Mouse (Mus musculus): ENCODE results near the gene Pou6f1. TPM values are rescaled to one million over a fixed set of nuclear protein-coding genes. Genes with fewer than 3 reads are reported as not detected.

Gene Pou6f1
- total and polyA plus RNA-seq, 2 experiments, result 1.9 to 5.5 TPM

DNA sequence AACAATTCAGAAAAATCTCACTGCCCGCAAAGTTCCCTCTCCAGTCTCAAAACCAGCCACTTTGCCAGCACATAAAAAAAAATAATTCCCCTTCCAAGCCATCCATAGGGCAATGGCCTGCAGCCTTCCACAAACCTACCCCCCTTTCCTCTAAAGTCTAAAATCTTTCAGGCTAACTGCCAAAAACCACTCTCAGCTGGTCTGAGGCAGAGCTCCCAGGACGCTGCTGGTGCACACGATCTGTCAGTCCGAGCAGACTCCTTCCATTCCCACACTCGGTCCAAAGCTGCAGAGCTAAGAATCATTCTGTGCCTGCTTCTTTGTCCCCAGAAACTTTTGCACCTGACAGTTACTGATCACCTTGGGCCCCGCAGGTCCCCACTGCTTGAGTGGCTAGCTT lies 25.8 kb downstream of the Pou6f1 start:
- Histone ChIP-seq H3K27ac (replicated peaks; ENCODE audit: insufficient read depth, low read depth, low read length) (peak overlapping the region; percentile 11; the same call in 1 of the 2 replicates), H3K79me2 (ENCODE audit: control insufficient read depth, insufficient read depth, low read length) (no peaks in the 10 kb centered on the region), H3K4me3 (ENCODE audit: insufficient read depth, low read depth, low read length) (no peak overlapping the region), H3K9ac (ENCODE audit: low read depth, low read length) (no peak overlapping the region), H3K36me3 (ENCODE audit: control insufficient read depth, insufficient read depth, low read length) (no peaks in the 10 kb centered on the region), H3K27me3 (ENCODE audit: control insufficient read depth, insufficient read depth, low read length) (no peaks in the 10 kb centered on the region), H3K4me1 (ENCODE audit: control insufficient read depth, insufficient read depth, low read length) (no peaks in the 10 kb centered on the region)
- peak; percentile 14 for DNase-seq (ENCODE audit: extremely low read depth, low read depth, low spot score)
- 60% methylated on average over 6 of the region's 6 CpGs for WGBS
- no peak for TF ChIP-seq CTCF (IDR thresholded peaks at IDR 0.05; ENCODE audit: low read depth, low read length)
- no peak for TF ChIP-seq POLR2A (IDR thresholded peaks at IDR 0.05; ENCODE audit: extremely low read depth, insufficient read depth, low read length)

- TF ChIP-seq POLR2A (IDR thresholded peaks at IDR 0.05; ENCODE audit: extremely low read depth, insufficient read depth, low read length) (no peak), CTCF (IDR thresholded peaks at IDR 0.05; ENCODE audit: low read depth, low read length) (no peak)
- no peaks in the 10 kb centered on the region for H3K27me3 ChIP-seq (ENCODE audit: control insufficient read depth, insufficient read depth, low read length)
- no peak for DNase-seq (ENCODE audit: extremely low read depth, low read depth, low spot score)
- no peaks in the 10 kb centered on the region for H3K36me3 ChIP-seq (ENCODE audit: control insufficient read depth, insufficient read depth, low read length)
- WGBS, result 89% methylated on average over 3 of the region's 3 CpGs
- no peaks in the 10 kb centered on the region for H3K79me2 ChIP-seq (ENCODE audit: control insufficient read depth, insufficient read depth, low read length)
- H3K4me1 ChIP-seq (ENCODE audit: control insufficient read depth, insufficient read depth, low read length), result no peaks in the 10 kb centered on the region
- H3K27ac ChIP-seq (replicated peaks; ENCODE audit: insufficient read depth, low read depth, low read length), result no peak overlapping the region
- no peak overlapping the region for H3K4me3 ChIP-seq (ENCODE audit: insufficient read depth, low read depth, low read length)
- no peak overlapping the region for H3K9ac ChIP-seq (ENCODE audit: low read depth, low read length)
Observed at GRCm38 (mm10) chr15:100569239-100569638, 30.5 kb downstream of the Pou6f1 start.

DNA sequence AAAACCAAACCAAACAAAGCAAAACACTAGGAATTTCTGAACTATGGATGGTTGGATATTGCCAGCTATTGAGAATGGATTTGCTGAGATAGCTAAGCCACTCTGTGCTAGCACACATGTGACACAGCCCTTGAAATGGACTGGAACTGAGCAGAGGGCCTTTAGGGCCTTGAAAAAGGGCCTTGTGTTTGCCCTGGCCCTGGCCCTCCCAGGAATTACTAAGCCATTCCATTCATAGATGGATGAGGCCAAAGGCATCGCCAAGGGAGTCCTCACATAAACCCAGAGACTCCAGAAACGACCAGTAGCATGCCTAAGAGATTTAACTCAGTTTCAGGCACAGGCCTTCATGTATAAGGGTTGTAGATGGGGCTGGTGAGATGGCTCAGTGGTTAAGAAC lies 33.3 kb downstream of the Pou6f1 start:
- no peaks in the 10 kb centered on the region for H3K27me3 ChIP-seq (ENCODE audit: control insufficient read depth, insufficient read depth, low read length)
- H3K36me3 ChIP-seq (ENCODE audit: control insufficient read depth, insufficient read depth, low read length), result no peaks in the 10 kb centered on the region
- H3K79me2 ChIP-seq (ENCODE audit: control insufficient read depth, insufficient read depth, low read length), result no peaks in the 10 kb centered on the region
- no peak for TF ChIP-seq POLR2A (IDR thresholded peaks at IDR 0.05; ENCODE audit: extremely low read depth, insufficient read depth, low read length)
- no peak for TF ChIP-seq CTCF (IDR thresholded peaks at IDR 0.05; ENCODE audit: low read depth, low read length)
- no peak overlapping the region for H3K9ac ChIP-seq (ENCODE audit: low read depth, low read length)
- 74% methylated on average over 2 of the region's 2 CpGs for WGBS
- H3K4me1 ChIP-seq (ENCODE audit: control insufficient read depth, insufficient read depth, low read length), result no peaks in the 10 kb centered on the region
- no peak overlapping the region for H3K27ac ChIP-seq (replicated peaks; ENCODE audit: insufficient read depth, low read depth, low read length)
- no peak overlapping the region for H3K4me3 ChIP-seq (ENCODE audit: insufficient read depth, low read depth, low read length)
- DNase-seq (ENCODE audit: extremely low read depth, low read depth, low spot score), result no peak

DNA sequence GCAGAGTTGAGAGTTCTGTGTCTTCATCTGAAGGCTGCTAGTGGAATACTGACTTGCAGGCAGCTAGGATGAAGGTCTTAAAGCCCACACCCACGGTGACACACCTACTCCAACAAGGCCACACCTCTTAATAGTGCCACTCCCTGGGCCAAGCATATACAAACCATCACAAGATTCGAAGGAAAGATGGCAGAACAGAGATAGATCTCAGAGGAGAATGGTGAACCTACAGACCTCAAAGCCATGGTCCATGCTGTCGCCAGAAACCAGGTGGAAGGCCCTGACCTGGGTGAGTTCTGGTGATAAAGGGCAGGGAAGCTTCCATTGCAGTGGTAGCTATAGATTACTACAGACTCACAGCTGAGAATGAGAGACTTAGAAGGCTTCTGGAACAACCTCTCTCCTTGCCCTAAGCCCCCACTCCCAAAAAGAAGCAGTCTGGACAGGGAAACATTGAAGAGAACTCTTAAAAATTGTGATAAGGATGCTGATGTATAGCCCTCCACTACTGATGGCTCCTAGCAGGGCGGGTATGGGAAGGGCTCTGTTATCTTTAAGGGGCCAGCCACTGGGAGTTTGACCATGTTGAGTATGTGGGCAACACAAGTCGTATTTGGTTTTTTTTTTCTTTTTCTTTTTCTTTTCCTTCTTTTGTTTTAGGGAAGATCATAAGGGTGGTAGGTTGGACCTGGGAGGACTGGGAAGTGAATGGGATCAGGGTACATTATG lies 41.9 kb downstream of the Pou6f1 start:
- TF ChIP-seq POLR2A (IDR thresholded peaks at IDR 0.05; ENCODE audit: extremely low read depth, insufficient read depth, low read length), result no peak
- TF ChIP-seq CTCF (IDR thresholded peaks at IDR 0.05; ENCODE audit: low read depth, low read length), result no peak
- Histone ChIP-seq H3K27ac (replicated peaks; ENCODE audit: insufficient read depth, low read depth, low read length) (no peak overlapping the region), H3K27me3 (ENCODE audit: control insufficient read depth, insufficient read depth, low read length) (no peaks in the 10 kb centered on the region), H3K79me2 (ENCODE audit: control insufficient read depth, insufficient read depth, low read length) (no peaks in the 10 kb centered on the region), H3K4me3 (ENCODE audit: insufficient read depth, low read depth, low read length) (no peak overlapping the region), H3K9ac (ENCODE audit: low read depth, low read length) (no peak overlapping the region), H3K4me1 (ENCODE audit: control insufficient read depth, insufficient read depth, low read length) (no peaks in the 10 kb centered on the region), H3K36me3 (ENCODE audit: control insufficient read depth, insufficient read depth, low read length) (no peaks in the 10 kb centered on the region)
- WGBS, result 84% methylated on average over 5 of the region's 5 CpGs
- no peak for DNase-seq (ENCODE audit: extremely low read depth, low read depth, low spot score)

- no peak for DNase-seq (ENCODE audit: extremely low read depth, low read depth, low spot score)
- WGBS, result 76% methylated on average over 9 of the region's 9 CpGs
- no peak overlapping the region for H3K4me3 ChIP-seq (ENCODE audit: insufficient read depth, low read depth, low read length)
Observed at GRCm38 (mm10) chr15:100556378-100556777, 43.4 kb downstream of the Pou6f1 start.

GRCm38 (mm10) chr15:100555965-100556364 lies 43.8 kb downstream of the Pou6f1 start:
- TF ChIP-seq CTCF (IDR thresholded peaks at IDR 0.05; ENCODE audit: low read depth, low read length), result no peak
- TF ChIP-seq POLR2A (IDR thresholded peaks at IDR 0.05; ENCODE audit: extremely low read depth, insufficient read depth, low read length), result no peak
- no peak for DNase-seq (ENCODE audit: extremely low read depth, low read depth, low spot score)
- Histone ChIP-seq H3K27me3 (ENCODE audit: control insufficient read depth, insufficient read depth, low read length) (no peaks in the 10 kb centered on the region), H3K4me1 (ENCODE audit: control insufficient read depth, insufficient read depth, low read length) (peaks cover 2% of the 10 kb centered on the region), H3K27ac (replicated peaks; ENCODE audit: insufficient read depth, low read depth, low read length) (no peak overlapping the region), H3K9ac (ENCODE audit: low read depth, low read length) (no peak overlapping the region), H3K4me3 (ENCODE audit: insufficient read depth, low read depth, low read length) (no peak overlapping the region), H3K79me2 (ENCODE audit: control insufficient read depth, insufficient read depth, low read length) (no peaks in the 10 kb centered on the region), H3K36me3 (ENCODE audit: control insufficient read depth, insufficient read depth, low read length) (no peaks in the 10 kb centered on the region)
- 83% methylated on average over 5 of the region's 5 CpGs for WGBS

More at GRCm38 (mm10) chr15:100556378-100556777, 43.4 kb downstream of the Pou6f1 start:
- no peak overlapping the region for H3K27ac ChIP-seq (replicated peaks; ENCODE audit: insufficient read depth, low read depth, low read length)
- H3K27me3 ChIP-seq (ENCODE audit: control insufficient read depth, insufficient read depth, low read length), result no peaks in the 10 kb centered on the region
- peaks cover 2% of the 10 kb centered on the region; the same call in 1 of the 2 replicates for H3K4me1 ChIP-seq (ENCODE audit: control insufficient read depth, insufficient read depth, low read length)
- no peaks in the 10 kb centered on the region for H3K36me3 ChIP-seq (ENCODE audit: control insufficient read depth, insufficient read depth, low read length)
- no peak overlapping the region for H3K9ac ChIP-seq (ENCODE audit: low read depth, low read length)
- no peaks in the 10 kb centered on the region for H3K79me2 ChIP-seq (ENCODE audit: control insufficient read depth, insufficient read depth, low read length)
- TF ChIP-seq POLR2A (IDR thresholded peaks at IDR 0.05; ENCODE audit: extremely low read depth, insufficient read depth, low read length), result no peak
- TF ChIP-seq CTCF (IDR thresholded peaks at IDR 0.05; ENCODE audit: low read depth, low read length), result no peak
